Mouse (Mus musculus): ENCODE data around the gene Gm10260. TPM values are rescaled to one million over a fixed set of nuclear protein-coding genes. Genes with fewer than 3 reads are reported as not detected.

The Gm10260 gene
- total RNA-seq, 2 experiments from 2014 or later = 5.9 to 21.1 TPM

DNA sequence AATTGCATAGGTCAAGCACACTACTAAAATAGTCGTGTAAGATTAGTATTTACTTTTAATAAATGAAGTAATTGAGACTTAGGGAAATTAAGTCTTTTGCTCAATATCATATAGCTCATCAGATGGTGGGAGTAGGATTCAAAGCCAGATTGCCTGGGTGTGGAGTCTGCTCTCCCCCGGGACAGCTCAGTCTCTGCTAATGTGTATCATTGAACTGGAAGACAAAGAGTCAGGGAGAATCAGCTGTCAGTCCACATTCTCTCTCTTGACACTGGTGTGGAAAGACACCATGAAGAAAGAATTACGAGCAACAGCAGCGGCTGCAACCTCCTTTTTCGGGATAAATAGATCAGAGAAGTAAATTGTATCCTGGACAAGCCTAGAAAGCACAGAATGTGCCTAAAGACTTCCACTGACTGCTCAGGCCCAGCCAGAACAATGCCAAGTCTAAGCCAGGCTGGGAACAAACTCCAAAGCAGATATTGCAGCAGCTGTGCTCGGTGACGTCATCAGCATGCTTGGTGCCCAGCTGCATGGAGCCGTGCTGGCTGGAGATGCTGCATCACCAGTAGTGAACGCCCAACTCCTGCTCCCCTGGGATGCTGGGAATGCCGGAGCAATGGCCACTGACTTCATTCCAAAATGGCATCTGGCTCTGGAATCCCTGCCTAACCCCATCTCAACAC lies 14.5 kb upstream of the Gm10260 start:
- ATAC-seq (replicated peaks; ENCODE audit: low FRiP score, poor library complexity, severe bottlenecking) = no peak

- ATAC-seq (replicated peaks; ENCODE audit: low FRiP score, poor library complexity, severe bottlenecking) = no peak
These were observed 8.8 kb upstream of the Gm10260 start for GRCm38 (mm10) chr13:97769205-97769604.

- ATAC-seq (replicated peaks; ENCODE audit: low FRiP score, poor library complexity, severe bottlenecking) = no peak
These were observed 8.4 kb upstream of the Gm10260 start for GRCm38 (mm10) chr13:97768803-97769202.

- ATAC-seq (replicated peaks; ENCODE audit: low FRiP score, poor library complexity, severe bottlenecking) = no peak
These were observed 7.7 kb upstream of the Gm10260 start for GRCm38 (mm10) chr13:97768046-97768682.

GRCm38 (mm10) chr13:97766600-97766999 lies 6.2 kb upstream of the Gm10260 start:
- peak; percentile 84 for ATAC-seq (replicated peaks; ENCODE audit: low FRiP score, poor library complexity, severe bottlenecking)

- ATAC-seq (replicated peaks; ENCODE audit: low FRiP score, poor library complexity, severe bottlenecking) = peak; percentile 65
These were observed 5.5 kb upstream of the Gm10260 start for GRCm38 (mm10) chr13:97765913-97766312.

GRCm38 (mm10) chr13:97764067-97764466 lies 3.6 kb upstream of the Gm10260 start:
- ATAC-seq (replicated peaks; ENCODE audit: low FRiP score, poor library complexity, severe bottlenecking) = 0 out of 2 replicates have a peak, but pooled peaks have one; percentile 26

DNA sequence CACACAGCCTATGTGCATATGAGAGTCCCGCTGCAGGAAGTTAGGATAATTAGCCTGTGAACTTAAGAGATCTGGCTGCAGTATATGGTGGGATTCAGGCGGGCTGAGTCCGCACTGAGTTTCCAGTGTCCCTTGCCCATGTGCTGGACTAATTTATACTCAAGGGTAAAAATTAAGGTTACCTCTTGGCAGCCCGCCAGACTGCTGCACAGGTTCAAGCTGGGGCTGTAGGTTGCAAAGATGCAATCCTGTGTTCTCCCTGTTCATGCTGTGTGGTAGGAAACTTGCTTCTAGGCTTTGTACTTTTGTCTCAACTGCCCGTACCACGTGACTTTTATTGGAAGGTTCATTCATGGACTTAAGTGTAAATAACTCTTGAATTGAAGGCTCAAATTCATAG lies 3.0 kb upstream of the Gm10260 start:
- ATAC-seq (replicated peaks; ENCODE audit: low FRiP score, poor library complexity, severe bottlenecking) = no peak

DNA sequence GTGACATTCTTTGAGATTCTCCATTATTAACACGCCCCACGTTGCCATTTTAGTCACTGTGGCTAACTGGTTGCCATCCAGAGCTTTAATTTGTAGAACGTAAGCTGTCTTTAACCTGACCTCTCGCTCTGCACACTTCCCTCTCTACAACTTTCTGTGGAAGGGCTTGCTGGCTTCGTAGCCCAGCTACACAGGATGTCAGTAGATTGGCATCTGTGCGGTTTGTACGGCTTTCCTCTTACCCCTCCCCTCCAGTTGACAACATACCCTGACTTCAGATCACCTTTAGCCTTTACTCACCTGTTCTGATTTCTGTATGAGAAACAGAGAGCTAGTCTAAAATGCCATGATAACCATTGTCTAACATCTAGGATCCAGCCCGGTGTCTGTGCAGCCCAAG lies 1.7 kb upstream of the Gm10260 start:
- ATAC-seq (replicated peaks; ENCODE audit: low FRiP score, poor library complexity, severe bottlenecking) = no peak

- ATAC-seq (replicated peaks; ENCODE audit: low FRiP score, poor library complexity, severe bottlenecking) = no peak
These were observed 3.4 kb downstream of the Gm10260 start for GRCm38 (mm10) chr13:97757033-97757432.

DNA sequence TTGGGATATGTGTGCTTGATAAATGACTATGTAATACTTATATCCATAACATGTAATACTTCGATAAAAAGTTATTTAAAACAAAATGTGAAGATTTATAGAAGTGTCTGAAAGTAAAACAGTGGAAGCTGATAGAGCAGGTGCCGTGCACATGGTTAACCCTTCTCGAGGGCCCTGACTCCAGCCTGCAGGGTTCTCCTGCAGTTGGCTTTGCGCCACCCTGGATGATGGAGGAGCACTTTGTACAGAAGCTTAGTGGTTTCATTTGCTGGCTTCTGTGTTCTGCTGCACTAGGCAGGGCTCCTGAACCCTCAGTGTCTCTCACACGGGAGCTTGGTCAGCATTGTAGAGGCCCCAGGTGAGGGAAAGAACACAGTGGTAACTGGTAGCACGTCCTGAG lies 4.3 kb downstream of the Gm10260 start:
- no peak for ATAC-seq (replicated peaks; ENCODE audit: low FRiP score, poor library complexity, severe bottlenecking)

- ATAC-seq (replicated peaks; ENCODE audit: low FRiP score, poor library complexity, severe bottlenecking) = no peak
These were observed 9.5 kb downstream of the Gm10260 start for GRCm38 (mm10) chr13:97750851-97751381.

DNA sequence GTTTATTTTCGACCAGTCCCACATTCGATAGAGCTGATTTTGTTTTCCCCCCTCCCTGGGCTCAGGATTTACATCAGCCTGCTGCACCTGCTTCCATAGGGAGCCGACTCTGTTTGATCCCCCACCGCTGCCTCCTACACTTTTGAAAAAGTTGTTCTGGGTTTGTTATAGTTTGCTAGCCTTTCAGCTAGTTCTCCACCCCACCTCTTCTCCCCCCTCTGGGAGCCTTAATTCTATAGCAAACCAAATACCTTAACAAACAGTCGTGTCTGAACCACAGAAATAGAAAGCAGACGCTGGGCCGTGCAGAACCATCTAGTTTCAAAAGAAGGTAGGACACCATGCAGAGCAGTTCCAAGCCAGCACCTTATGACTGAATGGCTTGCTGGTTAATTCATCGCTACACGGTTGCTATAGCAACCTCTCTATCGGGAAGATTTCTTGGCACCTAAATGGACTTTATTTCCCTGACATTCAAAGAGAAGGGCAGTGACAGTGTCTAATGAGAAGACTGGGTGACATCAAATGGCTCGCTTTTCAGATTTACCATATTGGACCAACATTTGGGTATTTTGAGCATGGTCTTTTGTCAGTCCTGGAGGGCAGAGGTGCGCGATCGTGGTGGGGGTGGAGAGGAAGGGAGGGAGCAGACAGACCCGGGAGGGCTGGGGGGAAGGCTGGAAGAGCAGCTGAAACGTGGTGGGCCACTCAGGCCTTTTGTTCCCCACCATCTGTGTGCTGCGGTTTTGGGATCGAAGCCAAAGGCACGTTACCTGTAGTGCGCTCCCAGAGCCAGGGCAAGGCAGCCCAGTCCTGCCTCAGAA lies 13.2 kb downstream of the Gm10260 start:
- ATAC-seq (replicated peaks; ENCODE audit: low FRiP score, poor library complexity, severe bottlenecking) = no peak

DNA sequence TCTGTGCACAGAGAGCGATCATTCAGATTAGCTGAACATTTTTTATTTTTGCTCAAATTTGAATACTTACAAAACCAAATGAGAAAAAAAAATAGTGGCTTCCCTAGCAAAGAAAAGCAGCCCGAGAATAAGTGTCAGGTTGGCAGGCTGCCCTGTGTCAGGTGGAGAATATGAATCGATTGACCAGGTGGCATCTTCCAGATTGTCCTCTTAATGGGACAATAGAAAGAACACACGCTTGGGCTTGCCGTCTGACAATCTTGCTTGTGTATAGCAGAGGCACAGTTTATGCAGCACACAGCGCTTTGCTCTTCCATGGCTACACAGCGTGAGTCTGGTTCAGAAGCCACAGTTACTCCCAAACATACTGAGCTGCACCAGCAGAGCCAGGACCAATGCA lies 15.8 kb downstream of the Gm10260 start:
- no peak for ATAC-seq (replicated peaks; ENCODE audit: low FRiP score, poor library complexity, severe bottlenecking)

DNA sequence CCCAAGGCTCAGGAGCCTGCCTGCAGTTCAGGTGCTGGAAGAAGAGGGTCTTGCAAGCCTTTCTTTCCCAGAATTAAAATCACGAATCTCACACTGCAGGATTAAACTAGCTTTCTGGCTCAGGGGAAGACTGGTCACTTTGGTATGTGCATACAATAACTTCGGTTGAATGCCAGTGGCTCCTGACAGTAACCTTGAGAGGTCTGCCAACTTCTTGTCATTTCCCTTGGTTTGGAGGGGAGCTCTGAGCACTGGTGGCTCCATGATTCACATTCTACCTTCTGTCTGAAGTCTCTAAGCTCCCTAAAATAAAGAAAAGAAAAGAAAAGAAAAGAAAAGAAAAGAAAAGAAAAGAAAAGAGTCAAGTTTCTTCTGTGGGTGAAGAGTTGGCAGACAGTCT lies 16.4 kb downstream of the Gm10260 start:
- ATAC-seq (replicated peaks; ENCODE audit: low FRiP score, poor library complexity, severe bottlenecking) = 0 out of 2 replicates have a peak, but pooled peaks have one; percentile 2

- ATAC-seq (replicated peaks; ENCODE audit: low FRiP score, poor library complexity, severe bottlenecking) = peak; percentile 93
These were observed 17.0 kb downstream of the Gm10260 start for GRCm38 (mm10) chr13:97743229-97743988.

GRCm38 (mm10) chr13:97735931-97736330 lies 24.5 kb downstream of the Gm10260 start:
- no peak for ATAC-seq (replicated peaks; ENCODE audit: low FRiP score, poor library complexity, severe bottlenecking)

DNA sequence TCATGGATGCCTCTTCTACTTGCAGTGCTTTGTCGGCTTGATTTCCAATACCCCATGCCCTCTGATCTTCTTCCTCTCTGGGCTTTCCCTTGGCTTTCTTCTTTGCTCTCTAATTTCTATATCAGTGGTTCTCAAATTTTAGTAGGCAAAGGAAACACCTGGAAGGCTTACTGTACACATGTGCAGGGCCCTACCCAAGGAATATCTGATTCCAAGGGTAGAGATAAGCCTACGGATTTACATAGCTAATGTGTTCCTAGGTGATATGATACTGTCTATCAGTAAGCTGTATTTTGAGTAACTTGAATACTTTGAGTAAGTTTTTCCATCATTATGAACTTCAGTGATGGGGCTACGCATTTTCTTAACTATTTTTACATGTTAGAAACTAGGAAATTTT lies 25.7 kb downstream of the Gm10260 start:
- no peak for ATAC-seq (replicated peaks; ENCODE audit: low FRiP score, poor library complexity, severe bottlenecking)

DNA sequence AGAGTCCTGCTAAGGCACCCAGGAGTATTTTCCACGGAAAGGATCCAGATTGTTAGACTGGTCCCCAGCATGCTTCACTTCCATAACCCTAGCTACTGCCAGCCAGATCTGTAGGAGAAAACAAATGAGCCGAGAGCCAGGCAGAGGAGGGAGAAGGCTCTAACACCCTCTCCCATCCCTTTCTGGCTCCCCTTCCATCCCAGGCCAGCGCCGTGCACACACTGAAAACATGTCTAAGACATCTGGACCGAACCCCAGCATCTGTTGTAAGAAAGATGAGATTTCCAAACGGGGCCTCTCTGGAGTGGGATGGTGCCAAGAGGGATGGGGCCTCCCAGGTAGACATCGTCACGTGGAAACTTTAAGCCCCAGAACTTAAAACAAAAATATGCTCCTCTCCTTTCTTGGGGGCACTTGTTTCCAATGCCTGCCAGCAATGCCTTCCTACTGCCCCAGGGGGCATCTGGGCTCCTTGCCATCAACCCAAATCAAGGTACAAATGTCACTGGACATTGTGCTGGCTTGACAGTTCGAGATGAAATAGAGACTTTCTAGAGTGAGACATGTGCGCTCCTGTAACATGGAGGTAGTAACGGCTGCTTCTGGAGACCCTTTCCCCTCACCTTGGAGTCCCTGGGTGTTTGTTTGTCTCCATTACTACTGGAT lies 35.1 kb downstream of the Gm10260 start:
- no peak for ATAC-seq (replicated peaks; ENCODE audit: low FRiP score, poor library complexity, severe bottlenecking)

All from erythroblast, adult 5-6 weeks (primary cell).